Mouse (Mus musculus): ENCODE measurements around the gene Pwwp2a.

GRCm38 (mm10) chr11:43770110-43770509, 88.3 kb downstream of the Pwwp2a start:
- TF ChIP-seq CTCF (IDR thresholded peaks at IDR 0.05; ENCODE audit: low read depth) (no peak), EP300 (IDR thresholded peaks at IDR 0.05; ENCODE audit: low read depth) (no peak)
